In genomic region chr3:32494387-32495087, GRCm38 (mm10) we compare ENCODE assay signal across 9 mouse cellular contexts. TPM values are rescaled to one million over a fixed set of nuclear protein-coding genes. Genes with fewer than 3 reads are reported as not detected.
A peak's percentile ranks its signal among the peaks of the same experiment; 100 is the strongest.
DNase-seq lines count a peak whose midpoint lies in the region; ATAC-seq and TF ChIP-seq lines count a peak whose summit lies in the region.
"Had no signal": no experiment of that assay in that cellular context is flagged by ENCODE, and none has a peak within 500 bp of the region (broad histone marks: within the 10 kb centered on the region; RNA-seq: fewer than 3 reads in every experiment).

No protein-coding gene starts in this region.

- no peaks in the 10 kb centered on the region for H3K36me3 ChIP-seq in intestine, postnatal 0 days (ENCODE audit: control insufficient read depth, insufficient read depth)
- H3K36me3 ChIP-seq in intestine, embryonic 16.5 days (ENCODE audit: control insufficient read depth, insufficient read depth, low read length) = no peaks in the 10 kb centered on the region
- no peaks in the 10 kb centered on the region for H3K36me3 ChIP-seq in thymus, adult 2 months (ENCODE audit: control insufficient read depth, insufficient read depth, low read length)
- H3K36me3 ChIP-seq: forebrain, embryonic 15.5 days had no signal

- H3K27me3 ChIP-seq in intestine, postnatal 0 days (replicated peaks; ENCODE audit: control insufficient read depth, insufficient read depth, low read length) = no peaks in the 10 kb centered on the region
- H3K27me3 ChIP-seq in intestine, embryonic 16.5 days (replicated peaks; ENCODE audit: control insufficient read depth, insufficient read depth, low read length) = no peaks in the 10 kb centered on the region
- no peaks in the 10 kb centered on the region for H3K27me3 ChIP-seq in thymus, adult 2 months (ENCODE audit: control insufficient read depth, insufficient read depth, low read length)
- H3K27me3 ChIP-seq: forebrain, embryonic 15.5 days had no signal

- DNase-seq in thymus, adult 2 months = peak; percentile 34
- DNase-seq in thymus, adult 18-20 months = no peak
- no peak for DNase-seq in adrenal gland, postnatal 36 days
- DNase-seq in adrenal gland, adult 2 months = no peak

- no peak overlapping the region for H3K4me2 ChIP-seq in intestine, postnatal 0 days (replicated peaks; ENCODE audit: low read depth)
- no peak overlapping the region for H3K4me2 ChIP-seq in intestine, embryonic 16.5 days (ENCODE audit: low read depth, low read length)
- H3K4me2 ChIP-seq: forebrain, embryonic 15.5 days had no signal

- 82% methylated on average over 8 of the region's 8 CpGs for WGBS in intestine, postnatal 0 days
- WGBS in intestine, embryonic 16.5 days = 82% methylated on average over 8 of the region's 8 CpGs
- WGBS in thymus, adult 2 months = 87% methylated on average over 8 of the region's 8 CpGs

- no peak overlapping the region for H3K27ac ChIP-seq in intestine, postnatal 0 days (ENCODE audit: low read depth, low read length)
- H3K27ac ChIP-seq in intestine, embryonic 16.5 days (ENCODE audit: low read length) = no peak overlapping the region
- H3K27ac ChIP-seq in thymus, adult 2 months (ENCODE audit: control insufficient read depth, insufficient read depth, low read length) = no peak overlapping the region
- H3K27ac ChIP-seq: forebrain, embryonic 15.5 days had no signal

- no peaks in the 10 kb centered on the region for H3K9me3 ChIP-seq in intestine, postnatal 0 days (ENCODE audit: control insufficient read depth)
- H3K9me3 ChIP-seq in intestine, embryonic 16.5 days (ENCODE audit: control insufficient read depth, low read length) = no peaks in the 10 kb centered on the region
- H3K9me3 ChIP-seq: forebrain, embryonic 15.5 days had no signal

- peak; percentile 53; the same call in 1 of the 2 replicates for TF ChIP-seq CTCF in intestine, postnatal 0 days (IDR thresholded peaks at IDR 0.05; ENCODE audit: low read depth)
- TF ChIP-seq CTCF in thymus, adult 2 months (IDR thresholded peaks at IDR 0.05; ENCODE audit: borderline replicate concordance, control insufficient read depth, extremely low read depth, insufficient read depth, low read length, poor library complexity) = no peak

- no peak for ATAC-seq in intestine, postnatal 0 days
- ATAC-seq in intestine, embryonic 16.5 days = no peak
- ATAC-seq in granulocyte monocyte progenitor cell, adult 5-6 weeks (replicated peaks; ENCODE audit: poor library complexity, severe bottlenecking) = 0 out of 2 replicates have a peak, but pooled peaks have one; percentile 20
- ATAC-seq: forebrain, embryonic 15.5 days had no signal

- no peaks in the 10 kb centered on the region for H3K4me1 ChIP-seq in intestine, postnatal 0 days (replicated peaks; ENCODE audit: control insufficient read depth, insufficient read depth, low read length)
- no peaks in the 10 kb centered on the region for H3K4me1 ChIP-seq in intestine, embryonic 16.5 days (ENCODE audit: control insufficient read depth, insufficient read depth, low read length)
- H3K4me1 ChIP-seq in thymus, adult 2 months (replicated peaks; ENCODE audit: control insufficient read depth, insufficient read depth, low read length) = no peaks in the 10 kb centered on the region

- no peak overlapping the region for H3K9ac ChIP-seq in intestine, postnatal 0 days (ENCODE audit: low read depth, low read length)
- no peak overlapping the region for H3K9ac ChIP-seq in intestine, embryonic 16.5 days (ENCODE audit: low read depth, low read length)
- H3K9ac ChIP-seq: forebrain, embryonic 15.5 days had no signal

- H3K4me3 ChIP-seq in intestine, postnatal 0 days (ENCODE audit: low read depth, low read length) = no peak overlapping the region
- H3K4me3 ChIP-seq in intestine, embryonic 16.5 days (ENCODE audit: low read length) = no peak overlapping the region
- no peak overlapping the region for H3K4me3 ChIP-seq in thymus, adult 2 months (ENCODE audit: control insufficient read depth, insufficient read depth, low read length)
- H3K4me3 ChIP-seq: forebrain, embryonic 15.5 days had no signal

- no peak for TF ChIP-seq POLR2A in thymus, adult 2 months (IDR thresholded peaks at IDR 0.05; ENCODE audit: control insufficient read depth, extremely low read depth, insufficient read depth, low read length, poor library complexity)

RNA-seq across cellular contexts. Expression of gene Kcnmb3, which starts 2.5 kb away (rescaled TPM):
- 0.07 TPM in 1 of 2 replicates, not detected in the other for polyA plus RNA-seq in intestine, postnatal 0 days (2015; fragmentation: Nextera tagmentation; extraction: Ambion mirVana)
- polyA plus RNA-seq in intestine, embryonic 16.5 days (2015; fragmentation: Nextera tagmentation; extraction: Ambion mirVana) = not detected in 2 replicates
- polyA plus RNA-seq in thymus, adult 2 months (2012; rRNA removed) = 0.05 and 0.11 TPM in 2 replicates
- total RNA-seq in granulocyte monocyte progenitor cell, adult 5-6 weeks (2014; fragmentation: Nextera tagmentation) = not detected in 2 replicates
- total RNA-seq in granulocyte monocyte progenitor cell, adult 5-6 weeks (2017) = not detected in 2 replicates
- 1 to 10 TPM in 1 of 2 experiments, under 1 TPM in 1; 0.16 to 1.7 TPM for total RNA-seq in adrenal gland, postnatal 36 days (2021)
- total RNA-seq in adrenal gland, adult 2 months (2021) = 1 to 10 TPM in 1 of 2 experiments, under 1 TPM in 1; 0.17 to 1.2 TPM
- polyA plus RNA-seq in adrenal gland, adult 2 months (2012; rRNA removed) = not detected in 2 replicates
- polyA plus RNA-seq: stomach, embryonic 16.5 days had no signal

RNA-seq across cellular contexts. Expression of gene Zfp639, which starts 15.5 kb away (rescaled TPM):
- polyA plus RNA-seq in intestine, postnatal 0 days (2015; fragmentation: Nextera tagmentation; extraction: Ambion mirVana) = 18.8 and 19.1 TPM in 2 replicates
- 27.3 and 27.8 TPM in 2 replicates for polyA plus RNA-seq in intestine, embryonic 16.5 days (2015; fragmentation: Nextera tagmentation; extraction: Ambion mirVana)
- polyA plus RNA-seq in thymus, adult 2 months (2012; rRNA removed) = 27.6 and 33.5 TPM in 2 replicates
- total RNA-seq in granulocyte monocyte progenitor cell, adult 5-6 weeks (2014; fragmentation: Nextera tagmentation) = 45.9 and 55.1 TPM in 2 replicates
- 41.1 and 79.6 TPM in 2 replicates for total RNA-seq in granulocyte monocyte progenitor cell, adult 5-6 weeks (2017)
- 10 to 100 TPM; 28.7 to 41.6 TPM for total RNA-seq in adrenal gland, postnatal 36 days (2021)
- total RNA-seq in adrenal gland, adult 2 months (2021) = 10 to 100 TPM; 30.7 to 31.9 TPM
- 14.1 and 19.7 TPM in 2 replicates for polyA plus RNA-seq in adrenal gland, adult 2 months (2012; rRNA removed)

RNA-seq across cellular contexts. Expression of gene Mfn1, which starts 34.7 kb away (rescaled TPM):
- polyA plus RNA-seq in intestine, postnatal 0 days (2015; fragmentation: Nextera tagmentation; extraction: Ambion mirVana) = 20.1 and 20.2 TPM in 2 replicates
- polyA plus RNA-seq in intestine, embryonic 16.5 days (2015; fragmentation: Nextera tagmentation; extraction: Ambion mirVana) = 27.7 and 29.4 TPM in 2 replicates
- 7.2 and 9.6 TPM in 2 replicates for polyA plus RNA-seq in thymus, adult 2 months (2012; rRNA removed)
- 8.9 and 28.4 TPM in 2 replicates for total RNA-seq in granulocyte monocyte progenitor cell, adult 5-6 weeks (2014; fragmentation: Nextera tagmentation)
- 64.5 and 101 TPM in 2 replicates for total RNA-seq in granulocyte monocyte progenitor cell, adult 5-6 weeks (2017)
- total RNA-seq in adrenal gland, postnatal 36 days (2021) = 10 to 100 TPM; 81.8 to 98.6 TPM
- total RNA-seq in adrenal gland, adult 2 months (2021) = 10 to 100 TPM; 76.0 to 80.1 TPM
- polyA plus RNA-seq in adrenal gland, adult 2 months (2012; rRNA removed) = 6.6 and 7.3 TPM in 2 replicates
